Mouse (Mus musculus): ENCODE measurements around the gene Tmem132d.

Tmem132d gene

GRCm38 (mm10) chr5:128407546-128407945, 25.3 kb downstream of the Tmem132d start:
- DNase-seq (ENCODE audit: low spot score): no peak

- no peak for DNase-seq (ENCODE audit: low spot score)
Measured at GRCm38 (mm10) chr5:128405071-128405470, 27.8 kb downstream of the Tmem132d start.

- no peak for DNase-seq (ENCODE audit: low spot score)
Measured at GRCm38 (mm10) chr5:128404223-128404622, 28.7 kb downstream of the Tmem132d start.

- DNase-seq (ENCODE audit: low spot score): no peak
Measured at GRCm38 (mm10) chr5:128392372-128392771, 40.5 kb downstream of the Tmem132d start.

- DNase-seq (ENCODE audit: low spot score): no peak
Measured at GRCm38 (mm10) chr5:128389665-128390064, 43.2 kb downstream of the Tmem132d start.

- no peak for DNase-seq (ENCODE audit: low spot score)
Measured at GRCm38 (mm10) chr5:128388358-128389141, 44.3 kb downstream of the Tmem132d start.

- DNase-seq (ENCODE audit: low spot score): no peak
Measured at GRCm38 (mm10) chr5:128369814-128370213, 63.1 kb downstream of the Tmem132d start.

- DNase-seq (ENCODE audit: low spot score): no peak
Measured at GRCm38 (mm10) chr5:128369111-128369510, 63.8 kb downstream of the Tmem132d start.

- no peak for DNase-seq (ENCODE audit: low spot score)
Measured at GRCm38 (mm10) chr5:128365261-128365985, 67.5 kb downstream of the Tmem132d start.

GRCm38 (mm10) chr5:128360946-128361675, 71.8 kb downstream of the Tmem132d start:
- DNase-seq (ENCODE audit: low spot score): no peak

GRCm38 (mm10) chr5:128348835-128349234, 84.0 kb downstream of the Tmem132d start:
- DNase-seq (ENCODE audit: low spot score): no peak

- DNase-seq (ENCODE audit: low spot score): no peak
Measured at GRCm38 (mm10) chr5:128336841-128337240, 96.0 kb downstream of the Tmem132d start.

- no peak for DNase-seq (ENCODE audit: low spot score)
Measured at GRCm38 (mm10) chr5:128332766-128333165, 100.1 kb downstream of the Tmem132d start.

GRCm38 (mm10) chr5:128330351-128330750, 102.5 kb downstream of the Tmem132d start:
- no peak for DNase-seq (ENCODE audit: low spot score)

GRCm38 (mm10) chr5:128302387-128302786, 130.5 kb downstream of the Tmem132d start:
- no peak for DNase-seq (ENCODE audit: low spot score)

- DNase-seq (ENCODE audit: low spot score): no peak
Measured at GRCm38 (mm10) chr5:128291191-128291590, 141.7 kb downstream of the Tmem132d start.

GRCm38 (mm10) chr5:128273255-128273654, 159.6 kb downstream of the Tmem132d start:
- no peak for DNase-seq (ENCODE audit: low spot score)

GRCm38 (mm10) chr5:128267366-128267765, 165.5 kb downstream of the Tmem132d start:
- DNase-seq (ENCODE audit: low spot score): no peak

- DNase-seq (ENCODE audit: low spot score): no peak
Measured at GRCm38 (mm10) chr5:128244219-128244618, 188.7 kb downstream of the Tmem132d start.

- DNase-seq (ENCODE audit: low spot score): no peak
Measured at GRCm38 (mm10) chr5:128236638-128237335, 196.1 kb downstream of the Tmem132d start.

GRCm38 (mm10) chr5:128235611-128236010, 197.3 kb downstream of the Tmem132d start:
- DNase-seq (ENCODE audit: low spot score): no peak

GRCm38 (mm10) chr5:128233101-128233500, 199.8 kb downstream of the Tmem132d start:
- no peak for DNase-seq (ENCODE audit: low spot score)
